Mouse (Mus musculus): ENCODE measurements at regions not wholly inside any gene's neighbourhood (a gene's known extent, or its start where the extent isn't known, plus 50 kb on each side); places are given as distances from the start of the nearest gene placed in this dataset.

- Histone ChIP-seq H3K36me3 (ENCODE audit: control insufficient read depth, insufficient read depth) (no peaks in the 10 kb centered on the region), H3ac (ENCODE audit: control insufficient read depth, insufficient read length) (no peak overlapping the region)
Observed at GRCm38 (mm10) chr12:68051510-68051909, 829.2 kb upstream of the Mdga2 start.

GRCm38 (mm10) chr12:68045686-68046085 lies 823.3 kb upstream of the Mdga2 start:
- no peaks in the 10 kb centered on the region for H3K27me3 ChIP-seq (ENCODE audit: control insufficient read depth, insufficient read depth, insufficient read length)
- H3K36me3 ChIP-seq (ENCODE audit: control insufficient read depth, insufficient read depth): no peaks in the 10 kb centered on the region
- TF ChIP-seq TCF12 (IDR thresholded peaks at IDR 0.05; ENCODE audit: insufficient read depth, poor library complexity, severe bottlenecking) (no peak), POLR2A (IDR thresholded peaks at IDR 0.05; ENCODE audit: insufficient read length, low read depth) (no peak), REST (IDR thresholded peaks at IDR 0.05; ENCODE audit: insufficient read depth, insufficient read length) (no peak), CEBPB (IDR thresholded peaks at IDR 0.05; ENCODE audit: insufficient read depth, poor library complexity, severe bottlenecking) (peak; percentile 73; the same call in 1 of the 2 replicates)

More at GRCm38 (mm10) chr12:68051510-68051909, 829.2 kb upstream of the Mdga2 start:
- H3K4me3 ChIP-seq: no peak overlapping the region
- H3K27me3 ChIP-seq (ENCODE audit: control insufficient read depth, insufficient read depth, insufficient read length): no peaks in the 10 kb centered on the region
- TF ChIP-seq TCF3 (IDR thresholded peaks at IDR 0.05; ENCODE audit: insufficient read length, low read depth): no peak
- no peak for TF ChIP-seq REST (IDR thresholded peaks at IDR 0.05; ENCODE audit: insufficient read depth, insufficient read length)
- TF ChIP-seq POLR2AphosphoS2 (IDR thresholded peaks at IDR 0.05; ENCODE audit: insufficient read length, low read depth): no peak
- no peak for TF ChIP-seq TCF12 (IDR thresholded peaks at IDR 0.05; ENCODE audit: insufficient read depth, poor library complexity, severe bottlenecking)
- peak; percentile 81; the same call in 1 of the 2 replicates for TF ChIP-seq CEBPB (IDR thresholded peaks at IDR 0.05; ENCODE audit: insufficient read depth, poor library complexity, severe bottlenecking)
- no peaks in the 10 kb centered on the region for H3K79me2 ChIP-seq (ENCODE audit: control insufficient read depth, insufficient read depth)
- H3K4me2 ChIP-seq (ENCODE audit: low read depth): peak overlapping the region; percentile 13

More at GRCm38 (mm10) chr12:68045686-68046085, 823.3 kb upstream of the Mdga2 start:
- H3K4me3 ChIP-seq: no peak overlapping the region
- H3K79me2 ChIP-seq (ENCODE audit: control insufficient read depth, insufficient read depth): no peaks in the 10 kb centered on the region
- H3ac ChIP-seq (ENCODE audit: control insufficient read depth, insufficient read length): no peak overlapping the region
- H3K4me2 ChIP-seq (ENCODE audit: low read depth): no peak overlapping the region

Data from myocyte (in vitro differentiated cells).